Mouse (Mus musculus) brown adipose tissue, adult 24 weeks (tissue): ENCODE data around the gene Urgcp. TPM values are rescaled to one million over a fixed set of nuclear protein-coding genes. Genes with fewer than 3 reads are reported as not detected.

Experiments
- H3K27ac ChIP-seq: fragments of 200-500 bp; replicated peaks from 2 replicates; pipeline ENCODE4 v1.5.1; 2012; ENCODE audit warnings: low read depth, mild to moderate bottlenecking, low read length
- H3K4me1 ChIP-seq: fragments of 200-500 bp; 2 replicates; pipeline ENCODE4 v1.6.1; 2012; ENCODE audit warnings: low read length, mixed read lengths; ENCODE audit not compliant: control insufficient read depth, insufficient read depth, insufficient read length
- H3K4me3 ChIP-seq: fragments of 200-500 bp; 2 replicates; pipeline ENCODE4 v1.5.1; 2012; ENCODE audit warnings: low read depth, mild to moderate bottlenecking, low read length, moderate library complexity; ENCODE audit not compliant: insufficient read depth
- polyA plus RNA-seq: library from polyadenylated mRNA; stranded (reverse); fragments of >200 nt; gene quantifications from 2 replicates; pipeline ENCODE4 v1.2.4, GENCODE M21; 2012; ENCODE audit not compliant: missing spikeins, insufficient read depth, insufficient read length

Urgcp gene
- polyA plus RNA-seq, 1 experiment = 34.1 TPM

GRCm38 (mm10) chr11:5742106-5742505 lies 20.1 kb downstream of the Urgcp start:
- H3K4me1 ChIP-seq = peaks cover 9% of the 10 kb centered on the region
- H3K27ac ChIP-seq = no peak overlapping the region
- no peak overlapping the region for H3K4me3 ChIP-seq

GRCm38 (mm10) chr11:5740965-5741627 lies 21.1 kb downstream of the Urgcp start:
- peak overlapping the region; percentile 89 for H3K4me3 ChIP-seq
- peaks cover 9% of the 10 kb centered on the region for H3K4me1 ChIP-seq

GRCm38 (mm10) chr11:5740599-5740964 lies 21.6 kb downstream of the Urgcp start:
- Histone ChIP-seq H3K4me3 (peak overlapping the region; percentile 89), H3K27ac (peak overlapping the region; percentile 96), H3K4me1 (peaks cover 9% of the 10 kb centered on the region)

More at GRCm38 (mm10) chr11:5740965-5741627, 21.1 kb downstream of the Urgcp start:
- H3K27ac ChIP-seq = peak overlapping the region; percentile 96

GRCm38 (mm10) chr11:5739846-5740245 lies 22.3 kb downstream of the Urgcp start:
- H3K4me3 ChIP-seq = peak overlapping the region; percentile 89
- peaks cover 11% of the 10 kb centered on the region for H3K4me1 ChIP-seq
- H3K27ac ChIP-seq = peak overlapping the region; percentile 85

GRCm38 (mm10) chr11:5738888-5739632 lies 23.1 kb downstream of the Urgcp start:
- Histone ChIP-seq H3K27ac (no peak overlapping the region), H3K4me3 (no peak overlapping the region)

GRCm38 (mm10) chr11:5737137-5737536 lies 25.0 kb downstream of the Urgcp start:
- Histone ChIP-seq H3K4me1 (peaks cover 16% of the 10 kb centered on the region), H3K4me3 (no peak overlapping the region), H3K27ac (no peak overlapping the region)

More at GRCm38 (mm10) chr11:5738888-5739632, 23.1 kb downstream of the Urgcp start:
- peaks cover 15% of the 10 kb centered on the region for H3K4me1 ChIP-seq

- Histone ChIP-seq H3K27ac (0 out of 2 replicates have a peak overlapping the region, but pooled peaks have one; percentile 3), H3K4me1 (peaks cover 26% of the 10 kb centered on the region), H3K4me3 (no peak overlapping the region)
Observed at GRCm38 (mm10) chr11:5734323-5734722, 27.9 kb downstream of the Urgcp start.

GRCm38 (mm10) chr11:5732401-5732800 lies 29.8 kb downstream of the Urgcp start:
- H3K4me1 ChIP-seq = peaks cover 31% of the 10 kb centered on the region
- H3K4me3 ChIP-seq = no peak overlapping the region
- H3K27ac ChIP-seq = no peak overlapping the region

GRCm38 (mm10) chr11:5729582-5729981 lies 32.6 kb downstream of the Urgcp start:
- Histone ChIP-seq H3K4me1 (peaks cover 29% of the 10 kb centered on the region), H3K4me3 (no peak overlapping the region), H3K27ac (no peak overlapping the region)

- H3K4me1 ChIP-seq = no peaks in the 10 kb centered on the region; the same call in 1 of the 2 replicates
- H3K4me3 ChIP-seq = no peak overlapping the region
- H3K27ac ChIP-seq = no peak overlapping the region
Observed at GRCm38 (mm10) chr11:5718611-5719354, 43.4 kb downstream of the Urgcp start.

GRCm38 (mm10) chr11:5716938-5717705 lies 45.1 kb downstream of the Urgcp start:
- H3K4me1 ChIP-seq = no peaks in the 10 kb centered on the region; the same call in 1 of the 2 replicates

GRCm38 (mm10) chr11:5716246-5716645 lies 45.9 kb downstream of the Urgcp start:
- Histone ChIP-seq H3K4me1 (no peaks in the 10 kb centered on the region; the same call in 1 of the 2 replicates), H3K4me3 (no peak overlapping the region), H3K27ac (peak overlapping the region; percentile 38; the same call in 1 of the 2 replicates)

More at GRCm38 (mm10) chr11:5716938-5717705, 45.1 kb downstream of the Urgcp start:
- no peak overlapping the region for H3K4me3 ChIP-seq
- 0 out of 2 replicates have a peak overlapping the region, but pooled peaks have one; percentile 38 for H3K27ac ChIP-seq

- Histone ChIP-seq H3K4me3 (no peak within 1 kb of the TSS), H3K4me1 (no peaks in the 10 kb centered on the region; the same call in 1 of the 2 replicates), H3K27ac (peak within 1 kb of the TSS; percentile 39)
Observed at GRCm38 (mm10) chr11:5715630-5716105, 46.5 kb downstream of the Urgcp start, which contains the start of gene Mrps24. Mrps24 (minus strand) TSS chr11:5715680.

GRCm38 (mm10) chr11:5715179-5715578 lies 47.0 kb downstream of the Urgcp start:
- H3K4me3 ChIP-seq = no peak overlapping the region
- H3K27ac ChIP-seq = no peak overlapping the region
- H3K4me1 ChIP-seq = no peaks in the 10 kb centered on the region; the same call in 1 of the 2 replicates
